Mouse (Mus musculus): ENCODE results near the gene Rnf11. TPM values are rescaled to one million over a fixed set of nuclear protein-coding genes. Genes with fewer than 3 reads are reported as not detected.
A peak's percentile ranks its signal among the peaks of the same experiment; 100 is the strongest.

Gene Rnf11
- polyA plus RNA-seq, 1 experiment from 2014 or later, result 76.8 TPM

GRCm38 (mm10) chr4:109467687-109468086, 16.8 kb downstream of the Rnf11 start:
- Histone ChIP-seq H3K4me3 (ENCODE audit: control insufficient read depth in 1 of 2, insufficient read depth in 1 of 2, low read depth in 1 of 2, low read length in 2 of 2) (no peak overlapping the region), H3K4me1 (ENCODE audit: control insufficient read depth in 2 of 2, insufficient read depth in 2 of 2, low read length in 2 of 2) (peaks cover 0 to 13% of the 10 kb centered on the region in 2 experiments; a peak in 2 of 4 replicates), H3K27me3 (ENCODE audit: control insufficient read depth, insufficient read depth, low read length) (no peaks in the 10 kb centered on the region), H3K9ac (ENCODE audit: low read length) (no peak overlapping the region), H3K36me3 (ENCODE audit: control insufficient read depth, insufficient read depth, low read length) (peaks cover 9% of the 10 kb centered on the region), H3K27ac (replicated peaks in 1 of 2; ENCODE audit: control insufficient read depth in 1 of 2, insufficient read depth in 1 of 2, low read depth in 2 of 2, low read length in 2 of 2) (no peak overlapping the region), H3K9me3 (ENCODE audit: control insufficient read depth, low read length) (no peaks in the 10 kb centered on the region), H3K4me2 (ENCODE audit: low read length) (no peak overlapping the region)
- no peak for ATAC-seq (ENCODE audit: insufficient number of reproducible peaks, insufficient read depth, low FRiP score, low read depth)

- Histone ChIP-seq H3K27me3 (ENCODE audit: control insufficient read depth, insufficient read depth, low read length) (no peaks in the 10 kb centered on the region), H3K36me3 (ENCODE audit: control insufficient read depth, insufficient read depth, low read length) (no peaks in the 10 kb centered on the region), H3K9me3 (ENCODE audit: control insufficient read depth, low read length) (no peaks in the 10 kb centered on the region), H3K9ac (ENCODE audit: low read length) (no peak overlapping the region), H3K27ac (replicated peaks in 1 of 2; ENCODE audit: control insufficient read depth in 1 of 2, insufficient read depth in 1 of 2, low read depth in 2 of 2, low read length in 2 of 2) (no peak overlapping the region), H3K4me2 (ENCODE audit: low read length) (no peak overlapping the region), H3K4me1 (ENCODE audit: control insufficient read depth in 2 of 2, insufficient read depth in 2 of 2, low read length in 2 of 2) (peaks cover 3 to 26% of the 10 kb centered on the region in 2 experiments), H3K4me3 (ENCODE audit: control insufficient read depth in 1 of 2, insufficient read depth in 1 of 2, low read depth in 1 of 2, low read length in 2 of 2) (no peak overlapping the region)
- ATAC-seq (ENCODE audit: insufficient number of reproducible peaks, insufficient read depth, low FRiP score, low read depth), result no peak
Measured at GRCm38 (mm10) chr4:109463892-109464291, 20.6 kb downstream of the Rnf11 start.

GRCm38 (mm10) chr4:109460421-109461179, 23.9 kb downstream of the Rnf11 start:
- peak overlapping the region; percentile 51 for H3K4me2 ChIP-seq (ENCODE audit: low read length)
- H3K27ac ChIP-seq (replicated peaks in 1 of 2; ENCODE audit: control insufficient read depth in 1 of 2, insufficient read depth in 1 of 2, low read depth in 2 of 2, low read length in 2 of 2), result peak overlapping the region; percentile 94 to 97

GRCm38 (mm10) chr4:109456821-109457220, 27.7 kb downstream of the Rnf11 start:
- ATAC-seq (ENCODE audit: insufficient number of reproducible peaks, insufficient read depth, low FRiP score, low read depth), result no peak
- Histone ChIP-seq H3K9ac (ENCODE audit: low read length) (no peak overlapping the region), H3K4me2 (ENCODE audit: low read length) (no peak overlapping the region), H3K36me3 (ENCODE audit: control insufficient read depth, insufficient read depth, low read length) (peaks cover 32% of the 10 kb centered on the region), H3K9me3 (ENCODE audit: control insufficient read depth, low read length) (no peaks in the 10 kb centered on the region), H3K27ac (replicated peaks in 1 of 2; ENCODE audit: control insufficient read depth in 1 of 2, insufficient read depth in 1 of 2, low read depth in 2 of 2, low read length in 2 of 2) (no peak overlapping the region), H3K27me3 (ENCODE audit: control insufficient read depth, insufficient read depth, low read length) (no peaks in the 10 kb centered on the region), H3K4me3 (ENCODE audit: control insufficient read depth in 1 of 2, insufficient read depth in 1 of 2, low read depth in 1 of 2, low read length in 2 of 2) (no peak overlapping the region), H3K4me1 (ENCODE audit: control insufficient read depth in 2 of 2, insufficient read depth in 2 of 2, low read length in 2 of 2) (peaks cover 3 to 30% of the 10 kb centered on the region in 2 experiments)
- WGBS, result 85% methylated on average over 6 of the region's 6 CpGs

More at GRCm38 (mm10) chr4:109460421-109461179, 23.9 kb downstream of the Rnf11 start:
- Histone ChIP-seq H3K4me3 (ENCODE audit: control insufficient read depth in 1 of 2, insufficient read depth in 1 of 2, low read depth in 1 of 2, low read length in 2 of 2) (no peak overlapping the region; a peak in 1 of 4 replicates), H3K9me3 (ENCODE audit: control insufficient read depth, low read length) (no peaks in the 10 kb centered on the region), H3K4me1 (ENCODE audit: control insufficient read depth in 2 of 2, insufficient read depth in 2 of 2, low read length in 2 of 2) (peaks cover 3 to 35% of the 10 kb centered on the region in 2 experiments), H3K9ac (ENCODE audit: low read length) (peak overlapping the region; percentile 64), H3K36me3 (ENCODE audit: control insufficient read depth, insufficient read depth, low read length) (peaks cover 3% of the 10 kb centered on the region; the same call in 1 of the 2 replicates), H3K27me3 (ENCODE audit: control insufficient read depth, insufficient read depth, low read length) (no peaks in the 10 kb centered on the region)
- 11% methylated on average over 3 of the region's 3 CpGs for WGBS
- peak; percentile 85 for ATAC-seq (ENCODE audit: insufficient number of reproducible peaks, insufficient read depth, low FRiP score, low read depth)

GRCm38 (mm10) chr4:109448531-109448930, 36.0 kb downstream of the Rnf11 start:
- Histone ChIP-seq H3K4me2 (ENCODE audit: low read length) (no peak overlapping the region), H3K9ac (ENCODE audit: low read length) (no peak overlapping the region), H3K4me3 (ENCODE audit: control insufficient read depth in 1 of 2, insufficient read depth in 1 of 2, low read depth in 1 of 2, low read length in 2 of 2) (no peak overlapping the region), H3K4me1 (ENCODE audit: control insufficient read depth in 2 of 2, insufficient read depth in 2 of 2, low read length in 2 of 2) (peaks cover 9 to 40% of the 10 kb centered on the region in 2 experiments), H3K9me3 (ENCODE audit: control insufficient read depth, low read length) (no peaks in the 10 kb centered on the region), H3K27me3 (ENCODE audit: control insufficient read depth, insufficient read depth, low read length) (no peaks in the 10 kb centered on the region), H3K36me3 (ENCODE audit: control insufficient read depth, insufficient read depth, low read length) (peaks cover 35% of the 10 kb centered on the region), H3K27ac (replicated peaks in 1 of 2; ENCODE audit: control insufficient read depth in 1 of 2, insufficient read depth in 1 of 2, low read depth in 2 of 2, low read length in 2 of 2) (peak overlapping the region in 1 of 2 experiments; percentile 39; a peak in 1 of 4 replicates)
- WGBS, result 100% methylated on average over 2 of the region's 2 CpGs
- ATAC-seq (ENCODE audit: insufficient number of reproducible peaks, insufficient read depth, low FRiP score, low read depth), result no peak

GRCm38 (mm10) chr4:109445956-109446355, 38.6 kb downstream of the Rnf11 start:
- Histone ChIP-seq H3K9me3 (ENCODE audit: control insufficient read depth, low read length) (no peaks in the 10 kb centered on the region), H3K4me2 (ENCODE audit: low read length) (no peak overlapping the region), H3K27me3 (ENCODE audit: control insufficient read depth, insufficient read depth, low read length) (no peaks in the 10 kb centered on the region), H3K4me1 (ENCODE audit: control insufficient read depth in 2 of 2, insufficient read depth in 2 of 2, low read length in 2 of 2) (peaks cover 9 to 45% of the 10 kb centered on the region in 2 experiments), H3K4me3 (ENCODE audit: control insufficient read depth in 1 of 2, insufficient read depth in 1 of 2, low read depth in 1 of 2, low read length in 2 of 2) (no peak overlapping the region), H3K36me3 (ENCODE audit: control insufficient read depth, insufficient read depth, low read length) (peaks cover 35% of the 10 kb centered on the region), H3K9ac (ENCODE audit: low read length) (no peak overlapping the region), H3K27ac (replicated peaks in 1 of 2; ENCODE audit: control insufficient read depth in 1 of 2, insufficient read depth in 1 of 2, low read depth in 2 of 2, low read length in 2 of 2) (peak overlapping the region; percentile 35 to 69; a peak in 2 of 4 replicates)
- ATAC-seq (ENCODE audit: insufficient number of reproducible peaks, insufficient read depth, low FRiP score, low read depth), result no peak
- 31% methylated on average over 1 of the region's 1 CpGs for WGBS

- Histone ChIP-seq H3K4me2 (ENCODE audit: low read length) (no peak overlapping the region), H3K27ac (replicated peaks in 1 of 2; ENCODE audit: control insufficient read depth in 1 of 2, insufficient read depth in 1 of 2, low read depth in 2 of 2, low read length in 2 of 2) (peak overlapping the region in 1 of 2 experiments; percentile 69; a peak in 2 of 4 replicates), H3K27me3 (ENCODE audit: control insufficient read depth, insufficient read depth, low read length) (no peaks in the 10 kb centered on the region), H3K4me3 (ENCODE audit: control insufficient read depth in 1 of 2, insufficient read depth in 1 of 2, low read depth in 1 of 2, low read length in 2 of 2) (no peak overlapping the region), H3K4me1 (ENCODE audit: control insufficient read depth in 2 of 2, insufficient read depth in 2 of 2, low read length in 2 of 2) (peaks cover 9 to 45% of the 10 kb centered on the region in 2 experiments), H3K36me3 (ENCODE audit: control insufficient read depth, insufficient read depth, low read length) (peaks cover 35% of the 10 kb centered on the region), H3K9ac (ENCODE audit: low read length) (no peak overlapping the region), H3K9me3 (ENCODE audit: control insufficient read depth, low read length) (no peaks in the 10 kb centered on the region)
- WGBS, result 31% methylated on average over 2 of the region's 2 CpGs
- peak; percentile 63; the same call in 1 of the 2 replicates for ATAC-seq (ENCODE audit: insufficient number of reproducible peaks, insufficient read depth, low FRiP score, low read depth)
Measured at GRCm38 (mm10) chr4:109445397-109445796, 39.1 kb downstream of the Rnf11 start.

Measured in heart, embryonic 14.5 days (tissue).